ENCODE assay signal across 8 mouse cellular contexts in genomic region chr10:81168521-81169244, GRCm38 (mm10). TPM values are rescaled to one million over a fixed set of nuclear protein-coding genes. Genes with fewer than 3 reads are reported as not detected.
DNase-seq lines count a peak whose midpoint lies in the region; ATAC-seq lines count a peak whose summit lies in the region.

No protein-coding gene starts in this region.

- H3K36me3 ChIP-seq in limb, embryonic 15.5 days = peaks cover 16% of the 10 kb centered on the region
- no peaks in the 10 kb centered on the region; the same call in 1 of the 2 replicates for H3K36me3 ChIP-seq in midbrain, embryonic 16.5 days (ENCODE audit: control insufficient read depth, insufficient read depth, low read length)

- ATAC-seq in limb, embryonic 15.5 days (ENCODE audit: insufficient number of reproducible peaks, low FRiP score, low TSS enrichment, low read depth) = 0 out of 2 replicates have a peak, but pooled peaks have one; percentile 41
- ATAC-seq in midbrain, embryonic 16.5 days = peak; percentile 49

- WGBS in limb, embryonic 15.5 days = 1% methylated on average over 29 of the region's 29 CpGs
- 3% methylated on average over 29 of the region's 29 CpGs for WGBS in midbrain, embryonic 16.5 days

- peak overlapping the region; percentile 72 for H3K27ac ChIP-seq in limb, embryonic 15.5 days
- H3K27ac ChIP-seq in midbrain, embryonic 16.5 days (ENCODE audit: low read length) = peak overlapping the region; percentile 73

- H3K4me3 ChIP-seq in limb, embryonic 15.5 days = peak overlapping the region; percentile 87
- peak overlapping the region; percentile 46 for H3K4me3 ChIP-seq in midbrain, embryonic 16.5 days (ENCODE audit: low read depth, low read length)

- peaks cover 38% of the 10 kb centered on the region for H3K4me1 ChIP-seq in limb, embryonic 15.5 days
- H3K4me1 ChIP-seq in midbrain, embryonic 16.5 days (ENCODE audit: control insufficient read depth, insufficient read depth, low read length) = peaks cover 28% of the 10 kb centered on the region

- H3K9ac ChIP-seq in limb, embryonic 15.5 days = peak overlapping the region; percentile 11; the same call in 1 of the 2 replicates
- H3K9ac ChIP-seq in midbrain, embryonic 16.5 days (ENCODE audit: low read depth, low read length) = peak overlapping the region; percentile 74

- H3K9me3 ChIP-seq in limb, embryonic 15.5 days = no peaks in the 10 kb centered on the region
- no peaks in the 10 kb centered on the region for H3K9me3 ChIP-seq in midbrain, embryonic 16.5 days (replicated peaks; ENCODE audit: control insufficient read depth, low read length, poor library complexity, severe bottlenecking)

- peak overlapping the region; percentile 64 for H3K4me2 ChIP-seq in limb, embryonic 15.5 days
- H3K4me2 ChIP-seq in midbrain, embryonic 16.5 days (ENCODE audit: low read length) = peak overlapping the region; percentile 91

- no peaks in the 10 kb centered on the region for H3K27me3 ChIP-seq in limb, embryonic 15.5 days
- no peaks in the 10 kb centered on the region for H3K27me3 ChIP-seq in midbrain, embryonic 16.5 days (ENCODE audit: control insufficient read depth, insufficient read depth, low read depth, low read length)

- peak; percentile 83 for DNase-seq in layer of hippocampus, adult 11-12 months (ENCODE audit: low spot score)
- no peak for DNase-seq in layer of hippocampus, adult 9-10 months (ENCODE audit: low spot score)
- DNase-seq in embryo, embryonic 9.5 days (ENCODE audit: extremely low spot score) = peak; percentile 80
- peak; percentile 93 to 95 for DNase-seq in heart, adult 18-20 months
- DNase-seq in kidney, adult 18-20 months = peak; percentile 90
- peak; percentile 76 to 83 for DNase-seq in spleen, postnatal 14 days (ENCODE audit: low spot score in 2 of 2)

RNA-seq across cellular contexts. Expression of gene Pias4, which starts 1.0 kb away (rescaled TPM):
- total RNA-seq in heart, adult 18-20 months (2021) = 10 to 100 TPM; 16.5 to 16.9 TPM
- 48.0 and 50.6 TPM in 2 replicates for polyA plus RNA-seq in limb, embryonic 15.5 days (2015; fragmentation: Nextera tagmentation; extraction: Ambion mirVana)
- 49.7 and 52.2 TPM in 2 replicates for polyA plus RNA-seq in midbrain, embryonic 16.5 days (2015; fragmentation: Nextera tagmentation; extraction: Ambion mirVana)

RNA-seq across cellular contexts. Expression of gene Eef2, which starts 7.7 kb away (rescaled TPM):
- 1,000 to 10,000 TPM; 1,062 to 1,185 TPM for total RNA-seq in heart, adult 18-20 months (2021)
- polyA plus RNA-seq in limb, embryonic 15.5 days (2015; fragmentation: Nextera tagmentation; extraction: Ambion mirVana) = 564 and 615 TPM in 2 replicates
- polyA plus RNA-seq in midbrain, embryonic 16.5 days (2015; fragmentation: Nextera tagmentation; extraction: Ambion mirVana) = 535 and 543 TPM in 2 replicates

RNA-seq across cellular contexts. Expression of gene Dapk3, which starts 14.1 kb away (rescaled TPM):
- 10 to 100 TPM; 29.9 to 34.5 TPM for total RNA-seq in heart, adult 18-20 months (2021)
- polyA plus RNA-seq in limb, embryonic 15.5 days (2015; fragmentation: Nextera tagmentation; extraction: Ambion mirVana) = 45.7 and 53.5 TPM in 2 replicates
- 52.5 and 58.3 TPM in 2 replicates for polyA plus RNA-seq in midbrain, embryonic 16.5 days (2015; fragmentation: Nextera tagmentation; extraction: Ambion mirVana)

RNA-seq across cellular contexts. Expression of gene 4930442H23Rik, which starts 15.0 kb away (rescaled TPM):
- total RNA-seq in heart, adult 18-20 months (2021) = not detected
- not detected in 2 replicates for polyA plus RNA-seq in limb, embryonic 15.5 days (2015; fragmentation: Nextera tagmentation; extraction: Ambion mirVana)
- polyA plus RNA-seq in midbrain, embryonic 16.5 days (2015; fragmentation: Nextera tagmentation; extraction: Ambion mirVana) = not detected in 2 replicates

RNA-seq across cellular contexts. Expression of gene Nmrk2, which starts 33.2 kb away (rescaled TPM):
- total RNA-seq in heart, adult 18-20 months (2021) = 1 to 10 TPM; 7.1 to 8.8 TPM
- polyA plus RNA-seq in limb, embryonic 15.5 days (2015; fragmentation: Nextera tagmentation; extraction: Ambion mirVana) = 0.41 and 1.3 TPM in 2 replicates
- polyA plus RNA-seq in midbrain, embryonic 16.5 days (2015; fragmentation: Nextera tagmentation; extraction: Ambion mirVana) = 0.19 TPM in 1 of 2 replicates, not detected in the other
